Mouse (Mus musculus) thymus, adult 2 months (tissue): ENCODE data around the gene Rtf2. TPM values are rescaled to one million over a fixed set of nuclear protein-coding genes. Genes with fewer than 3 reads are reported as not detected.
A peak's percentile ranks its signal among the peaks of the same experiment; 100 is the strongest.

Source experiments
- DNase-seq: peaks from one replicate; pipeline ENCODE4 v3.0.0; 2021
- H3K27ac ChIP-seq: fragments of 200-500 bp; 2 replicates; pipeline ENCODE4 v1.5.1; 2012; ENCODE audit warnings: low read length, control low read depth; ENCODE audit not compliant: control insufficient read depth, insufficient read depth
- H3K27me3 ChIP-seq: fragments of 200-500 bp; 2 replicates; pipeline ENCODE4 v1.6.1; 2012; ENCODE audit warnings: mild to moderate bottlenecking, low read length, moderate library complexity, mixed read lengths; ENCODE audit not compliant: control insufficient read depth, insufficient read depth
- H3K36me3 ChIP-seq: fragments of 200-500 bp; 2 replicates; pipeline ENCODE4 v1.6.1; 2012; ENCODE audit warnings: mild to moderate bottlenecking, low read length, moderate library complexity; ENCODE audit not compliant: control insufficient read depth, insufficient read depth
- H3K4me1 ChIP-seq: fragments of 200-500 bp; replicated peaks from 2 replicates; pipeline ENCODE4 v1.6.1; 2012; ENCODE audit warnings: low read length; ENCODE audit not compliant: control insufficient read depth, insufficient read depth
- H3K4me3 ChIP-seq: fragments of 200-500 bp; 2 replicates; pipeline ENCODE4 v1.5.1; 2012; ENCODE audit warnings: mild to moderate bottlenecking, low read length, control low read depth, moderate library complexity; ENCODE audit not compliant: control insufficient read depth, insufficient read depth
- CTCF ChIP-seq: fragments of 200-500 bp; IDR thresholded peaks from 2 replicates; pipeline ENCODE4 v1.5.1; 2012; ENCODE audit warnings: mild to moderate bottlenecking, control low read depth, low read length, moderate library complexity, borderline replicate concordance; ENCODE audit not compliant: control insufficient read depth, poor library complexity, insufficient read depth; ENCODE audit errors: extremely low read depth
- POLR2A ChIP-seq: fragments of 200-500 bp; IDR thresholded peaks from 2 replicates; pipeline ENCODE4 v1.6.1; 2012; ENCODE audit warnings: mild to moderate bottlenecking, low read length, control low read depth, moderate library complexity; ENCODE audit not compliant: control insufficient read depth, poor library complexity, insufficient read depth; ENCODE audit errors: extremely low read depth
- WGBS: fragments of 180-500 bp; shearing (Covaris S2); methylation state at CpG from one replicate; pipeline ENCODE4 v1.1.7; 2018; 5-methylcytosine and 5-hydroxymethylcytosine counted together
- polyA plus RNA-seq: library from polyadenylated mRNA; depleted of rRNA; stranded (reverse); fragments of >200 nt; gene quantifications from 2 replicates; pipeline ENCODE4 v1.2.3, GENCODE M21; 2012

Gene Rtf2
- polyA plus RNA-seq, 1 experiment = 86.7 TPM

- no peaks in the 10 kb centered on the region for H3K36me3 ChIP-seq
- H3K27me3 ChIP-seq = no peaks in the 10 kb centered on the region
- DNase-seq = no peak
- 95% methylated on average over 11 of the region's 11 CpGs for WGBS
- no peak overlapping the region for H3K4me3 ChIP-seq
- no peak overlapping the region for H3K27ac ChIP-seq
- peaks cover 31% of the 10 kb centered on the region for H3K4me1 ChIP-seq
- TF ChIP-seq POLR2A (no peak), CTCF (no peak)
Observed at GRCm38 (mm10) chr2:172411091-172411490, 29.3 kb upstream of the Rtf2 start.

DNA sequence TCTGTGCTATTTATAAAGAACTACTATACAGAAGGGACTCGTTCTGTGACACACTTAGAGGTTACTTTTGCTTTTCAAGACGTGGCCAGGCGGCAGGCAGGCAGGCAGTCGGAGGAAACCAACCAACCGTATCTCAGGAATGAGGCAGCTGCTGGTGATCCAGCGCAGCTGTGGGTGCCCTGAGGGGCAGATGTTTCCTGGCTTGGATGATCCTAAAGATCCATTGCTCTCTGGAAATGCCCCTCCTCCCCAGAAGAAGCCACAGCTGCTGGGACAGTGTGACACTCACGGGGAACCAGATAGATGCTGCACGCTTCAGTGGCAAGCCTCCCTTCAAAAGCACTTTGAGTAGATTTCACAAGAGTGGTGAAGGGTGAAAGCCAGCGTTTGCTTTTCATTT lies 27.9 kb upstream of the Rtf2 start:
- no peaks in the 10 kb centered on the region for H3K36me3 ChIP-seq
- no peak overlapping the region for H3K27ac ChIP-seq
- 5% methylated on average over 9 of the region's 9 CpGs for WGBS
- no peak for DNase-seq
- no peaks in the 10 kb centered on the region for H3K27me3 ChIP-seq
- peak overlapping the region; percentile 41 for H3K4me3 ChIP-seq
- H3K4me1 ChIP-seq = peaks cover 31% of the 10 kb centered on the region
- TF ChIP-seq CTCF = no peak
- TF ChIP-seq POLR2A = no peak

DNA sequence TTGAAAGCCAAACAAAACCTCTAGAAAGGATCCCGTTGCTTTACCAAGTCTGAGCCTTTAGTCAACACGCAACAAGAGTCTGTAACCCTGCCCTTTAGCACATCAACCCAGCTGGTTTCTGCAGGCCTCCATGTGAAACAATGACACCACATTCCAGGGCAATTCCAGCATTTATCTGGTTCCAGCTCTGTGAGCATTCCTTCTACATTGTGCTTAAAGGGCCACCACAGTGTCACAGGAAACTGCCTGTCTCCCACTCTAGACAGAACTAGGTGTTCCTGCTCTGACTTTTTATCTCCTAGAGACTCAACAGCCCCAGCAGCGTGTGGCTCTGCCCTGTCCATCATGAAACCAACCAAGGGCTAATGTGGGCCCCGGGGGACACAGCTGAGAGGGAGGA lies 27.1 kb upstream of the Rtf2 start:
- no peak overlapping the region for H3K4me3 ChIP-seq
- WGBS = 53% methylated on average over 4 of the region's 4 CpGs
- no peaks in the 10 kb centered on the region for H3K36me3 ChIP-seq
- H3K27ac ChIP-seq = no peak overlapping the region
- H3K4me1 ChIP-seq = peaks cover 22% of the 10 kb centered on the region
- no peak for DNase-seq
- H3K27me3 ChIP-seq = no peaks in the 10 kb centered on the region
- TF ChIP-seq CTCF (no peak), POLR2A (no peak)

DNA sequence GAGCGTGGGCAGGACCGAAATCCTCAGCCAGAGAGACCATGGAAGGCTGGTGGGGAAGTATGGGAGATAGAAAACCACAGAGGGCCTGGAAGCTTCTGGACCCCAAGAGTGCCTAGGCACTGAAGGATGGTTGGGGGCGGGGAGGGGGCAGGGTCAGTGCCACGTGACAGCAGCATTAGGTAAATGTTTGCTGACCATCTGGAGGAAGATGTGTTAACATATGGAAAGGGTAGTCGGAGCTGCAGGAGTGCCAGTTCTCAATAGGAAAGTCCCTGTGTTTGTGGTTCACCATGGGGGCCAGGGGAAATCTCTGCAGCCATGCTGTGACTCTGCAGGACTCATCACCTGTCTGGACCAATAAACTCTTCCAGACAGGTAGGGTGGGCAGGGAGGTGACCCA lies 26.5 kb upstream of the Rtf2 start:
- no peaks in the 10 kb centered on the region for H3K36me3 ChIP-seq
- DNase-seq = no peak
- no peaks in the 10 kb centered on the region for H3K27me3 ChIP-seq
- H3K4me3 ChIP-seq = no peak overlapping the region
- 85% methylated on average over 5 of the region's 5 CpGs for WGBS
- H3K4me1 ChIP-seq = peaks cover 22% of the 10 kb centered on the region
- TF ChIP-seq CTCF = no peak
- no peak for TF ChIP-seq POLR2A
- no peak overlapping the region for H3K27ac ChIP-seq

DNA sequence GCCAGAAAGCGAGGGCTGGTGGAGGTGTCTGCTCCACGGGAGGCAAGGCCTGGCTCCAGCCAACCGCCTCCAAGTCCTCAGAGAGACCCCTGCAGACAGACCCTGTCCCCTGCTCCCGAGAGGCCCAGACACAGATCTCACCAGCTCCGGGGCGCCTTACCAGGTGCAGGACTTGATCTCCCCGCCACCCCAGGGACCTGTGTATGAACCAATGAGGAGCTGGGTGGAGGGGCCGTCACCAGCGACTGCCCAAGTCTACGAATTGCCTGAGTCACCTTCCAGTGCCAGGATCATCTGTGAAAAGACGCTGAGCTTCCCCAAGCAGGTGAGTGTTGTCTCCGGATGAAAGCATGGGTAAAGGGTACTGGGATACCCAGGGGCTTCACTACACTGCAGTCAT lies 24.1 kb upstream of the Rtf2 start:
- DNase-seq = no peak
- H3K27ac ChIP-seq = no peak overlapping the region
- TF ChIP-seq POLR2A (no peak), CTCF (no peak)
- no peaks in the 10 kb centered on the region for H3K27me3 ChIP-seq
- no peaks in the 10 kb centered on the region for H3K36me3 ChIP-seq
- peaks cover 22% of the 10 kb centered on the region for H3K4me1 ChIP-seq
- 92% methylated on average over 12 of the region's 12 CpGs for WGBS
- H3K4me3 ChIP-seq = no peak overlapping the region

GRCm38 (mm10) chr2:172416876-172417275 lies 23.5 kb upstream of the Rtf2 start:
- TF ChIP-seq CTCF (no peak), POLR2A (no peak)
- H3K27me3 ChIP-seq = no peaks in the 10 kb centered on the region
- DNase-seq = no peak
- 95% methylated on average over 5 of the region's 5 CpGs for WGBS
- H3K4me3 ChIP-seq = no peak overlapping the region
- no peaks in the 10 kb centered on the region for H3K36me3 ChIP-seq
- peaks cover 22% of the 10 kb centered on the region for H3K4me1 ChIP-seq
- no peak overlapping the region for H3K27ac ChIP-seq

DNA sequence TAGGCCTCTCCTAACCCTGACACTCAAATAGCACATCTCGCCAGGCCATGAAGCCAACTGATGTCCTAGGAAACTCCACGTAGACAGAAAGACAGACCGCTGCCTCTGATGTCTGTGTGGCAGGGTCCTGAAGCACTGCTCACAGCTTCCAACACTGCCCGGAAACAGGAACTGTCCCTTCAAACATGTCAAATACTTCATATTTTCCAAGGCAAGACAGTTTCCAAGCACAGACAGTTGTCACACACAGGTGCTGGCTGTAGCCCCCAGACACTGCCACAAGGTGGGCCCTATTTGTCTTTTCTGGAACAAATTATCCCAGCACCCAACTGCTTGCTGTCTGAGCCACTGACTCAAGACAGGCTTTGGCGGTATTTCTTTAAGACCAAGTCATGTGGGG lies 22.1 kb upstream of the Rtf2 start:
- 94% methylated on average over 5 of the region's 5 CpGs for WGBS
- H3K4me1 ChIP-seq = peaks cover 15% of the 10 kb centered on the region
- no peak overlapping the region for H3K27ac ChIP-seq
- TF ChIP-seq CTCF = no peak
- H3K36me3 ChIP-seq = no peaks in the 10 kb centered on the region
- H3K4me3 ChIP-seq = no peak overlapping the region
- no peak for DNase-seq
- H3K27me3 ChIP-seq = no peaks in the 10 kb centered on the region
